Comparison of ENCODE assay signal across 14 mouse cellular contexts in the genomic region with DNA sequence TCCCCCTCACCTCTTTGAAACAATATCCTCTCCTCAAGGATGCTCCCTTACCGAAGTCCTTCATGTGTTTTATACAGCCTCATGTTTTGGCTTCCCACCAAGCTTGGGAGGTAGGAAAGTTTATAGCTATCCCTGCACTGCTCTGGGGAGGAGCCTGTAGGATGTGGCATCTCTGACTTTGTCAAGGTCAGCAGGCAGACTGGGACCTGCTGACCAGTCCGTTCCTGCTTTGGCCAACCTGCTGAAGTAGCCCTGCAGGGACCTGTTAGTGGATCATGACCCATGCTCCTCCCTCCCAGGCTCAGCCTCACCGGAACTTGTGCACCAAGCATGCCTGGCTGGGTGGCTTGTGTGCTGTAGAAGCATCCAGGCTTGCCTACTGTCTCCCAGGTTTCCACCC. TPM values are rescaled to one million over a fixed set of nuclear protein-coding genes. Genes with fewer than 3 reads are reported as not detected.
"Had no signal": no experiment of that assay in that cellular context is flagged by ENCODE, and none has a peak within 500 bp of the region (broad histone marks: within the 10 kb centered on the region; RNA-seq: fewer than 3 reads in every experiment).

No protein-coding gene starts in this region.

- H3K9ac ChIP-seq: limb, embryonic 12.5 days; liver, embryonic 14.5 days; midbrain, embryonic 12.5 days; neural tube, embryonic 13.5 days; stomach, embryonic 15.5 days had no signal

- H3K4me2 ChIP-seq: limb, embryonic 12.5 days; midbrain, embryonic 12.5 days; neural tube, embryonic 13.5 days; stomach, embryonic 15.5 days had no signal

- H3K36me3 ChIP-seq: limb, embryonic 12.5 days; midbrain, embryonic 12.5 days; neural tube, embryonic 13.5 days; stomach, embryonic 15.5 days had no signal

- ATAC-seq: inflammation-experienced regulatory T-cells, adult 6 months; intestine, postnatal 0 days; midbrain, embryonic 16.5 days had no signal

- H3K27ac ChIP-seq: limb, embryonic 12.5 days; liver, embryonic 14.5 days; midbrain, embryonic 12.5 days; neural tube, embryonic 13.5 days; stomach, embryonic 15.5 days had no signal

- DNase-seq: layer of hippocampus, adult 9-11 months; liver; lung, adult 18-20 months; retina, postnatal 1 day; right cerebral cortex, postnatal 4 days; thymus, adult 2 months had no signal

- H3K4me3 ChIP-seq: limb, embryonic 12.5 days; midbrain, embryonic 12.5 days; neural tube, embryonic 13.5 days; stomach, embryonic 15.5 days had no signal

- H3K9me3 ChIP-seq: limb, embryonic 12.5 days; midbrain, embryonic 12.5 days; neural tube, embryonic 13.5 days; stomach, embryonic 15.5 days had no signal

RNA-seq across cellular contexts. Expression of gene Scn4b, which starts 4.5 kb away (rescaled TPM):
- polyA plus RNA-seq: inflammation-experienced regulatory T-cells, adult 6 months had no signal

RNA-seq across cellular contexts. Expression of gene BC049352, which starts 39.1 kb away (rescaled TPM):
- polyA plus RNA-seq: limb, embryonic 12.5 days; midbrain, embryonic 12.5 days; neural tube, embryonic 13.5 days had no signal
